Mouse (Mus musculus): Measurements from ENCODE around the gene Cnfn.
"Not testable (repeated sequence)": the region's sequence is repeated elsewhere in the genome, so short reads cannot be mapped to it uniquely, and the experiment has no call there.

The Cnfn gene

DNA sequence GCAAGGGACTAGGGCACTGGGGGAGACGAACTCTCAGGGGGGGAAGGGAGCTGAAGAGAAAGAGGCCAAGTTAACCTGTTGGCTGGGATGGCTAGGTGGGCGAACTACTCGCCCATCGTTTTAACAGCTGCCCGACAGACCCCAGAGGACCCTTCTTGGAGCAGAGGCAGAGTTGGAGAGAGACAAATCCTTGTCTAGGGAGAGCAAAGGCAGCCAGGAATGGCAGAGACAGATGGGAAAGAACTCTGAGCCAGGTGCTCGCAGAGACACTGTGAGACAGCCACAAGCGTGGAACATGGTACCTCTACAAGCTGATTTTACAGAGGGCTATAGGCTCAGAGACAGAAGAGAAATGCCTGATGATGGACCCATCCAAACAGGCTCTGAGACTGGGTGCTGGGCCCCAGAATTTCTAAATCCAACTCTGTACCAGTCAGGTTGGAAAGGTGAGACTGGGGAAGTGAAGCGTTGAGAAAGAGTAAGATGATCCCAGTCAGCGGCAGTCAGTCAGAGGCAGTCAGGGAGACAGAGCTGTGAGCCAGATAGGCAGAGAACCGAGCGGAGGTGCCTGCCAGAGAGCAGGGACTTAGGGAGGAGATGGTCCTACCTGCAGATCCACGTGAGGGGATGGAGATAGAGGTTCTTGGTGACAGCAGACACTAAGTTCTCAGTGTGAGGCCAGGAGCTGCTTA is at the start of gene Cnfn:
TSS of gene Cnfn (minus strand) at position 667 of the 692 bp plus-strand sequence.
- no peak for DNase-seq (ENCODE audit: low read depth in 2 of 2, low spot score in 2 of 2)

DNA sequence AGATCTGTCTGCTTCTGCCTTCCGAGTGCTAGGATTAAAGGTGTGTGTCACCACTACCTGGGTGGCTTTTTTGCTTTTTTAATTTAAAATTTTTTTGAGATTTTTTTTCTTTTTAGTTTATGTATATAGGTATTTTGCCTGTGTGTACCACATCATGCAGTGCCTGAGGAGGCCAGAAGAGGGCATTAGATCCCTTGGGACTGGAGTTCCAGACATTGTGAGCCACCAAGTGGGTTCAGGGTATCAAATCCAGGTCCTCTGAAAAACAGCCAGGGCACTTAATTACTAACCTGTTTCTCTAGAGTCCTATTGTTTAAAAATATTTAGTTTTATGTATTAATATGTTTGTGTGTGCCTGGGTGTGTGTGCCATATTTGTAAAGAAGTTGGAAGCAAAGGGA is 48.1 kb upstream of the Cnfn start:
- DNase-seq (ENCODE audit: low read depth in 2 of 2, low spot score in 2 of 2) = peak in 1 of 2 experiments; percentile 11

DNA sequence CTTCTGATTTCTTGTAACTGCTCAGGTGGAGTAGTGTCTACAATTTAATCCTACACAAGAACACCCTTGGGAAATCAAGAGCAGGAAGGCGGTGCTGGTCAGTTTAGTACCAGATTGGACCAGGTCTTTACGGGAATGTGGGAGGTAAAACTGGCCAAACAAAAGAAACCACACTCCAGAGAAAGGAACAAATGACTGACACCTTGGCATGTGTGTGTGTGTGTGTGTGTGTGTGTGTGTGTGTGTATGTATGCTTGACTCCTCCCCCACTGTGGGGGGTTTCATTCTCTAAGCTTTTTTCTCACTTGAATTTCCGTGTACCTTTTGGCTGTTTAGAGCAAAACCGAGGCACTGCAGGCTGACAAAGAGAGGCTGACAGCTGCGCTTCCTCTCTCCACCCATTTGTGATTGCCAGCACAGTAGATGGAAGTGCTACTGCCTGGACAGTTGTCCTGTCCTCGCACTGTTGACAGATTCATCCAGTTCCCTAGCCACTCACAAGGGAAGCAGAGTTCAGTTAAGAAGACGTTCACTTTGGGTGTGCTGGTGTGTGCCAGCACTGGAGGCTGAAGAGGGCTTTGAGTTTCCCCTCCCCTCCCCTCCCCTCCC is 43.4 kb upstream of the Cnfn start, which contains the start of gene Cxcl17:
TSS of gene Cxcl17 (minus strand) at position 54 of the 609 bp plus-strand sequence.
- no peak for DNase-seq (ENCODE audit: low read depth in 2 of 2, low spot score in 2 of 2)

DNA sequence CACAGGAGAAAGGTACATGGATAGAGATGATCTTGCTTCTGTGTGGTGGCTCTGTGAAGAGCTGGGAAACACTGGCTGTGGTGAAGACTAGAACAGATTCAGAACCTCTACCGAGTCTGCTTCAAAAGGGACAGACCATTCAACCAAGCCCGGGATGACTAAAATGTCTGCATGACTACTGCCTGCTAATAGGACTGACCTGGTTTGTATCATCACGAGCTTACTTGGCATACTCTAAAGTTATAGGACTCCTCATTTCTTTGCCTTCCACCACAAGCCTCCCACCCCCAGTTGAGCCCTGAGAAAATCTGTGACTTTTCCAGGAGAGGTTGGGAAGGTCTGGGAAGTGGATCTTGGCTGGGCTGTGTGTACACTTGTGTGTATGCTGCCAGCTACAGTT is 42.3 kb upstream of the Cnfn start:
- no peak for DNase-seq (ENCODE audit: low read depth in 2 of 2, low spot score in 2 of 2)

DNA sequence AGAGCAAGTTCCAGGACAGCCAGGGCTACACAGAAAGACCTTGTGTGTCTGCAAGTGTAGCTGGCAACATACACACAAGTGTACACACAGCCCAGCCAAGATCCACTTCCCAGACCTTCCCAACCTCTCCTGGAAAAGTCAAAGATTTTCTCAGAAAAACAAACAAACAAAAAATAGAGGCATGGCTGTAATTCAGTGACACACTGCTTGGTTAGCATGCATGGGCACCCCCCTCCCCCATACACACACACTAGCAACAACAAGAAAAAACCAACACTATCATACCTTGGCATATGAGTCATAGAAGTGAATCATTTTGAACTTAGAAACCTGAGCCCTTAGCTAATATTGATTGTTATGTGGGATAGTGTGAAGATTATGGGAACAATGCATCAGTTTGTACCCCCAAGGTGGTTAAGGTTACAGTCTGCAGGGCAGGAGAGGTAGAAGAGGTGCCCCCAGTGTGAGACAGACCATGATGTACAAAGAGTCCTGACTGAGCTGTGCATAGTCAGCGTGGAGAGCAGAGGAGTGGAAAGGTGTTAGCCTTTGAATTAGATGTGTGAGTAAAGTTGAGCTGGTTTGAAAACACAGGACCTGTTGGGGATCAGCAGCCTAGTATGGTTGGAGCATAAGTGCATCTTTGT is 41.6 kb upstream of the Cnfn start:
- no peak for DNase-seq (ENCODE audit: low read depth in 2 of 2, low spot score in 2 of 2)

DNA sequence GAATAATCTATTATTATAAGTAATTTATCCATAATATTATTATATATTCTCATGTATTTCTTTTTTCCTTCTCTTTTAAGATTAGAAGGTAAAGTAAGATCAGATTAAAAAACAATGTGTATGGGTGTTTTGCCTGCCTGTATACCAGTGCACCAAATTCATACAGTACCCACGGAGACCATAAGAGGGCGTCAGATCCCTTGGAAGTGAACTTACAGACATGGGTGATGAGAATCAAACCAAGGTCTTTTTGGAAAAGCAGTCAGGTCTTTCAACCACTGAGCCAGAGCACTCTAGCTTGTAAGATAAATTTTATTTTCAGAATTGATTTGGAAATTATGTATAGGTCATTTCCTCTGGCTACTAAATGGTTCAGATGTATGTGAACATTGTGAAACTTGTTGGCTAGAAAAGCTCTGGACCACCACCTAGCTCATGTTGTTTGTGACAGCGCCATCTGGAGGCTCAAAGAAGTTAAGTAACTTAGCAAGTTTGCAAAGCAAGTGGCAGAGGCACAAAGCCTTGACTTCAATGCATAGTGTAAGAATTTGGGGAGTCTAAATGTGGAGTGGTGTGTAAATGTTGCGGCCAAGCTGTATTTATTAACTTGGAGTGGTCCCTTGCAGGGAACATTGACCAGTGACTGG is 39.7 kb upstream of the Cnfn start:
- DNase-seq (ENCODE audit: low read depth in 2 of 2, low spot score in 2 of 2) = peak in 1 of 2 experiments; percentile 47

DNA sequence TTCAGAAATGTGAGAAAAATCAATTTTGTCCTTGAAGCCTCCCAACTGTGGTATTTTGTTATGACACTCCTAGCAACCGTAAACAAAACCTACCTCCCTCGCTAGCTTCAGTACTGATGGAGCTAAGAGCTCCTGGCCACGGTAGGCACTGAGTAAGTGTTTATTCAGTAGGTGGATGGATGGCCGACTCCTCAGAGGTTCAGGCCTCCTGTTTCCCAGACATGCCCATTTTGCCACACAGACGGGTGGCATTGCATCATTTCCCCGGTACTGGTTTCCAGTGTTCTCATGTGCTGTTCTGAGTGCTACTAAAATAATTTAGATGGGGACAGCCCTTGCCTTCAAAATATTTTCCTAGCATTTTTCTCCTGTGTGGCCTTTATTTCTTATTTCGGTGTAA is 36.9 kb upstream of the Cnfn start:
- no peak for DNase-seq (ENCODE audit: low read depth in 2 of 2, low spot score in 2 of 2)

DNA sequence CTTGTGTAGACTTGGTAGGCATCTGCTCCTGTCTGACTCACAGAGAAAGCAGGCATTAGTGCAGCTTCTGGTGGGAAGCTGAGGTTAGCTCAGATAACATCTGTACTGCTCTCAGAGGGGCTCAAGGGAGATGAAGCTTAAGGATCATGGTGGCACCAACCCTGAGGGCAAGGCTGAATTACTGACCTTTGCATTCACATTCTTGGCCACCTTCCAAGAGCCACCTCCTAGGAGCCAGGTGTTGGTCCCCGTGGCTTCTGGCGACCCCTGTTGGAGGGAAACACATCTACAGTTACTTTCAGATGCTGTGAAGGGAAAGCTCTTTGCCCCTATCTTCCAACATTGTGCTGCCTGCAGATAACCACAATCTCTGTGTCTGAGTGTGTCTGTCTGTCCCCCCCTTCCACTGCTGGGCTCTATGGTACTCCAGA is 33.2 kb upstream of the Cnfn start:
- DNase-seq (ENCODE audit: low read depth in 2 of 2, low spot score in 2 of 2) = no peak

DNA sequence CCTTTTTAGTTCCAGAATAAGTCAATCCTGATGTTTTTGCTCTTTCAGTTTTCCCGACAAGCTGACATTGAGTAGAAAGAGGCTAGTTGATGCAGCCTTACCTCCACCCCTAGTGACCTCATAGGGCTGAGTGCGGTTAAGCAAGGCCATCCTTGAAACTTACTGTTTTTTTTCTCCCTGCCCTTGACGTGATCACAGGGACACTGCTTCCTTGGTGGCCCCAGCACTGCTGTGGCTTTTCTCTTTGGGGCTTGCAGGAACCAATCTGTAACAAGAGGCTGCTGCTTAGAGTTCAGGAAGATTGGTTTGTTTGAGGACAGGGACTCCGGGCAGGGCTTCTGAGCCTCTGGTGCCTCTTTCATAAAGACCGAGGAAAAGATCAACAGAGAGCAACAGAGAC is 32.5 kb upstream of the Cnfn start:
- DNase-seq (ENCODE audit: low read depth in 2 of 2, low spot score in 2 of 2) = no peak

DNA sequence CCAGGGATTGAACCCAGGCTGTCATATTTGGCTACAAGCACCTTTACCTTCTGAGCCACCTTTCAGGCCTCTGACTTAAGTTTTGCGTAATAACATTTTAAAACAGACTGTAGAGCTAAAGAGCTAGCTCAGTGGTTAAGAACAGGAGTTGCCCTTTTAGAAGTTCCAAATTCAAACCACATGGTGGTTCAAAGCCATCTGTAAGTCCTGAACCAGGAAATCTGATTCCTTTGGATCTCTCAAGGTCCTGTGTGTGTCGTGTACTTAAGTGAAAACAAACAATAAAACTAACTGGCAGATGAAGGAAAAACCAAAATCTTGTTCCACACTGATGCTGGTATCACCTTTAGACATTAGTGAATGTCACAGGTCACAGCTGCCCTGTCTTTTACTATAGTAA is 32.0 kb upstream of the Cnfn start:
- no peak for DNase-seq (ENCODE audit: low read depth in 2 of 2, low spot score in 2 of 2)

DNA sequence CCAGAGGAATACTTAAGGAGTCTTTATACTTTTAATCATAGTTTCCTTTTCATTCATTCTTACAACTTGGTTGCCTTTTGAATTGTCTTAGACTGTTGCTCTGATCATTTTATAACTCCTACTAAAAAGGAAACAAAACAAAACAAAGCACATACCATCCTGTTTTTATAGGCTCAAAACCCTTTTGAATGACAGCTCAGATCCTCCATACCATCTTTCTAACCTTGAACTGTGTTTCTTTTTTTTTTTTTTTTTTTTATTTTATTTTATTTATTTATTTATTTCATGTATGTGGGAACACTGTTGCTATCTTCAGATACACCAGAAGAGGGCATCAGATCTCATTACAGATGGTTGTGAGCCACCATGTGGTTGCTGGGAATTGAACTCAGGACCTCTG is 29.5 kb upstream of the Cnfn start:
- DNase-seq (ENCODE audit: low read depth in 2 of 2, low spot score in 2 of 2) = not testable (repeated sequence)

DNA sequence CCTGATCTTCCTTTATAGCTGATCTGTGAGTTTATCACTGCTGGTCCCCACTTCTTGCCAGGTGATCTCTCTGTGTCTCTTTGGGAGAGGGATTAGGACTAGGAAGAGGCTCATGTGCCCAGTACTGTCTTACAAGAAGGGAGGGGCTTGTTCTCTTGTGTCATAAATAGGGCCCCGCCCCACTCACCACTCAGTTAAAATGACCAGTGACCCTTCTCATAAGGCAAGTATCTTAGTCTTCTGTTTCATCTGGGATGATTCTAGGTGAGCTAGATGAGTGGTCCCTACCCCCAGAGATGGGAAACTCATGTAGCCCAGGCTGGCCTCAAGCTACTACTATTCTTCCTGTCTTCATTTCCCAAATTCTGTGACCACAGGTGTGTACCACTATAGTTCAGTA is 29.1 kb upstream of the Cnfn start, which contains the start of gene Lipe:
TSS of gene Lipe (minus strand) at position 101 of the 400 bp plus-strand sequence.
- DNase-seq (ENCODE audit: low read depth in 2 of 2, low spot score in 2 of 2) = no peak

DNA sequence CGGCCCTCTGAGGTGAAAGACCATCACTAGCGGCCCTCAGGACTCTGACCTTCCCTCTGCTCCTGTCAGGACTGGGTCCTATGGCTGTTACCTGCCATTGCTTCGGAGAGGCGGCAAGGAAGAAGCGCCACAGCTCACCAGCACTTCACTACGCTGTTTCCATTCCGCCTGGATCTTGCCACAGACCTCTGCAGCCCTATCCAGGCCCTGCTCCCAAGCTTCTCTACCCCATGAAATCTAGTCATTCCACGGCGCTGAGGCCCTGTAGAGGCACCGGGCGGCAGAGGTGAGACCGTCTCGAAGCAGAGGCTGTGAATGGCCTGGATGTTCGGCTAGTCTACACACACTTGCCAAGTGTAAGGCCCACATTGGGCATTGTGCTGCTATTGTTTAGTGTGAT is 27.1 kb upstream of the Cnfn start:
- no peak for DNase-seq (ENCODE audit: low read depth in 2 of 2, low spot score in 2 of 2)

DNA sequence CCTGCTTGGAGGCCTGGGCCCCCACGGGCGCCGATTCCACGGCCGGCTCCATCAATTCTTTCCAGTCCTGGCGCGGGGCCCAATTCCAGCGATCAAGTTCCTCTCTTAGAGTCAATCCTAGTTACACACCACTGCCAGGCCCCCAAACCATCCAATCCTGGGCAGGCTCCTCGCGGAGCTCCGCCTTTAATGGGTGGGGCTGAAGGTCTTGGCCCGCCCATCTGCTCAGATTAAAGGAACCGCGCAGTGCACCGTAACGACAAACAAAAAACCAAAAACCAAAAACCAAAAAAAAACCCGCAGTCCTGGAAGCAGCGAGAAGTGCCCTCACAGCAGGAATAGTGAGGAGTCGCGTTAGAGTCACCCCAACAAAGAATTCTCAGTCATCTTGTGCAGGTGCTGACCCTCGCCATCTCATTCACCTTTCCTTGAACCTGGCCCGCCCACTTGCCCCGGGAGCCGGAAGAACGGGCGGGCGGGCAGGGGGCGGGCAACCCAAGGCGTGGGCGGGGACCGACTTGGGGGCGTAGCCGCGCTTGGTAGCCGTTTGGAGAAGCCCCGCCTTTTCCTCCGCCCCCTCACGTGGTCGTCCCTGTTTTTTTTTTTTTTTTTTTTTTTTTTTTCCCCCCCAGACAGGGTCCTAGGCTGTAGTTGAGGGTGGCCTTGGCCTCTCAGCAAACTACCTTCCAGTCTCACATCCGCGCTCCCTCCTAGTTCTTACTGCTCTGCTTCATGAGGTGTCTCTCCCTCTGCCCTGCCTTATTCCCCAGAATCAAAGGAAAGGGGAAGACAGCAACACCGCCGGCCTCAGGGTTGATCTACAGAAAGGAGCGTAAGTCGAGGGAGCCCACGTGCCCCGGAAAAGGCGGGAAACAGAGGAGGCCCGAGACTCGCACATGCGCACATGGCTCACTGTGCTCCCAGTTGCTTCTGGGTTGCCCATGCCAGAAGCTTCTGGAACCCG is 26.3 kb upstream of the Cnfn start:
- peak; percentile 87 to 95 for DNase-seq (ENCODE audit: low read depth in 2 of 2, low spot score in 2 of 2)

DNA sequence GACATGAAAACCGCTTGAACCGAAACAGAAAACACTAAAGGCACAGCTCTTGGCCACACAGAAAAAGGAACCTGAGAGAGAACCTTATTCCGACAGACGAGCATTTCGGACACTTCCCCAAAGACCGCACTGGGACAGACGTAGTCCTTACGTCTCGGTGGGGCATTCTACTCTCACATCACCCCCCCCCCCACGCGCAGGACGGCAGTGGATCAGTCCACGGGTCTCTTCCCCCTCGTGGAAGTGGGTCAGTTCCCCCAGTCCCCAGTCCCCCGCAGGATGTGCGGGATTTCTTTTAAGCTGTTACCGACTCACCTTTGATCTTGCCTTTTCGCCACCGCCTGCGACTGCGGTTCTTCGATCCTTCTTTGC is 25.6 kb upstream of the Cnfn start:
- no peak for DNase-seq (ENCODE audit: low read depth in 2 of 2, low spot score in 2 of 2)

DNA sequence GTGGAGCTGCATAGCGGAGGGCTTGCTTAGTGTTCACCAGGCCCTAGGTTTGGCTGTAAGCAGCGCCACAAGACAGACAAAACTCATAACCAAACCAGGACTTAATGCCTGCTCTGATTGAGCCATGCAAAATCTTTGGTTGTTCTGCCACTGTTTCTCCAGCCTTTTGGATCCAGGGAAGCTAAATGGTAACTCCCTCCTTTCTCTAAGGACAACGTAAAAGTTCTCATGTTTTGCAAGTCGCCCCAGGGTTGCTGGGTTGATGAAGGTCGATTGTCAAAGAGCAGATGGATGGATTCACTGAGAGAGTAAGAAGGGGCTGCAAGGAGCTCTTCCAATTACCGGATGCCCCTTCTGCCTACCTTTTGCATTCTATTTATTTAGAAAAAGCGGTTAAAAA is 25.2 kb upstream of the Cnfn start:
- DNase-seq (ENCODE audit: low read depth in 2 of 2, low spot score in 2 of 2) = no peak

DNA sequence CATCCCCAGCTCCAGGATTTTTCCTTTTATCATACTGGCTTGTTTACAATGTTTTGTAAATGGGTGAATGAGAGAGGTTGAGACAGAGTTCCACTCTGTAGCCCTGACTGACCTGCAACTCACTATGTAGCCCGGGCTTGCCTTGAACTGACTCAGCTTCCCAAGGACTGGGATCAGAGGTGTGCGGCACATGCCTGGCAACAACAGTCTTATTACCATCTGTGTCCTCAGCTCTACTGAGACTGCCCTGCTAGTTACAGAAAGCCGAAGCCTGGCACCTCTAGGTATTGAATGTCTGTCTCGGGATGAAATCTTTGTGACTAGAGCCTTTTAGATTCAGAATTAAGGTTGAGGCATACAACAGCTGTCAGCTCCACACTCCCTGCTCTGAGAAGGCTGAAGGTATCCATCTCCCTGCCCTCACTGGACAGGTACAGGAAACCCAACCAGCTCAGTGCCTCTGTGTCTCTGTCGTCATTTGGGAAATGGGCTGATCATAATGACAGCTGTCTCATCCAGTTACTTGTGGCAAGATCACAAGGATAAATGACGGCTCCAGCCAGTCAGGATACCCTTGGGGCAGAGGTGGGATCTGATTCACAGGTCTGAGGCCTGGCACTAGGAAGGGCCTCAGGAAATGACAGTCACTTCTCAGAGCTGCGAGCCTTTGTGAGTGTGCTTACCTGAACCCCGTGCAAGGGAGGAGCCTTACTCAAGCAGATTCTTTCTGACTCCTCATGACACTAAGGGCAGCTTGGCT is 24.1 kb upstream of the Cnfn start:
- DNase-seq (ENCODE audit: low read depth in 2 of 2, low spot score in 2 of 2) = no peak

DNA sequence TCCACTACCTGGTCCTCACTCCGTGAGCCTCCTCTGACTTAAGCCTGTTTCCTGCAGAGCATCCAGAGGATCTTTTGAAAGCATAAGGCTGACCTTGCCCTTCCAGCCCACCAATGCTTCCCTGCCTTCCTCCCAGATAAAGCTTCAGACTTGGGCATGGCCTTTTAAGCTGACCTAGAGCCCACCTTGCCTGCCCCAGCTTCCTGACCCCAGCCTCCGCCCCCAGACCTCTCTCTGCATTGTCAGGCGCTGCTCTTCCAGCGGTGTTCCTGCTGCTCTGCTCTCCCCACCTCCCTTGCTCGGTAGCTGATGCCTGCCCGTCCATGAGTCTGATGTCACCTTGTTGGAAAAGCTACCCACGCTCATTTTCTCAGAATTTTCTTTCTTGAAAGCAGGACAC is 23.3 kb upstream of the Cnfn start:
- no peak for DNase-seq (ENCODE audit: low read depth in 2 of 2, low spot score in 2 of 2)

DNA sequence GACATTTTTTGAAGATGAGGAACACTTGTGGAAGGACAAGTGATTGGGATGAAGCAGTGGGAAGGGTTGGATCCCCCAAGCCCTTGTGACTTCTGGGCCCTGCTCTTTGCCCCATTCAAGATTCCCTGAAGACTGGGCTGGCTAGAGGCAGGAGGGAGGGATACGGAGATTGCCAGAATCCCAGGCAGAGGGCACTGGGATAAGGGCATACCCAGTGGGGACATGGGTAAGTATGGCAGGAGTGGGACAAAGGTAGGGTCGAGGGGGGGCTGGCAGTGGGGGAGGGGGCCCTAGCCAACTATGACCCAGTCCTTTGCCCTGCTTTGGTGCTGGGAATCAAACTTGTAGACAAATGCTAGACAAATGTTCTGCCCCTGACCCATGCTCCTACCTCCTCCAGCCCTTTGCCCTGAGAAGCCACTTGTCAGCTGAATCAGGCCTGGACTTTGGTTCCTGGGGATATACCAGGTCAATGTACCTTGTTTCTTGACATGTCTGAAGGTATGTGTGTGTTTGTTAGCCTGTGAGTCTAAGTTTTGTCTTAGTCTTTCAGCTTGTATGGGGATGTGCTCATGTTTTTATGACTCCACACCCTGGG is 22.4 kb upstream of the Cnfn start:
- DNase-seq (ENCODE audit: low read depth in 2 of 2, low spot score in 2 of 2) = no peak

DNA sequence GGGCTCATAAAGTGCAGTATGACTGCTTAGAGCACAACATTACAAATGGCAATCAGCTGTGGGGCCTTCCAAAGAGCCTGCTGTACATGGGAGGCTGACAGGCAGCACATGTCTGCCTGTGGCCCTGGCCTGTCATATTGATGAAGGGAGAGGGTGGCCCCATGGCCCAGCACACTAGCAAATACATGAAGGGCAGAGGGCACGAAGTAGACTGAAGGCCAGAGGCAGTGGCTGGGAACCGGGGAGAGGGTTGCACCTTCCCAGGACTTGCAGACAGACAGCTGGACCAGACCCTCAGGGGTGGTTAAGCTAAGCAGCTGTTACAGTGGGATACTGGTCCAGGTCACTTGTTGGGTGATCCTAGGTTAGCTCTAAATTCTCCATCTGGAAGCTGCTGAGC is 21.5 kb upstream of the Cnfn start:
- no peak for DNase-seq (ENCODE audit: low read depth in 2 of 2, low spot score in 2 of 2)
